Mouse (Mus musculus) CD4-positive helper T cell, adult 2 months (primary cell): ENCODE measurements around the gene Il15ra.

Source experiments
- DNase-seq: peaks from one replicate; pipeline ENCODE4 v3.0.0-alpha.2; 2012; ENCODE audit warnings: low read depth, missing footprints, low spot score

Il15ra gene

GRCm38 (mm10) chr2:11777091-11778068, 72.3 kb downstream of the Il15ra start, which contains the start of the genes Fbh1 and Ankrd16:
TSS of gene Fbh1 (minus strand) at chr2:11777582.
TSS of gene Ankrd16 (plus strand) at chr2:11777876.
- DNase-seq: peak; percentile 99

- peak; percentile 95 for DNase-seq
These were observed 73.2 kb downstream of the Il15ra start for GRCm38 (mm10) chr2:11778087-11778823.
